Mouse (Mus musculus): ENCODE measurements at regions not wholly inside any gene's neighbourhood (a gene's known extent, or its start where the extent isn't known, plus 50 kb on each side); places are given as distances from the start of the nearest gene placed in this dataset.

- TF ChIP-seq MAX (IDR thresholded peaks at IDR 0.05; ENCODE audit: low read length) = no peak
- TF ChIP-seq CTCF (conservative IDR thresholded peaks at IDR 0.05 in 1 of 2, IDR thresholded peaks at IDR 0.05 in 1 of 2; ENCODE audit: low read depth in 2 of 2, low read length in 2 of 2) = no peak
- no peak for TF ChIP-seq TBP (conservative IDR thresholded peaks at IDR 0.05; ENCODE audit: low read depth, low read length)
- no peak for TF ChIP-seq GABPA (IDR thresholded peaks at IDR 0.05; ENCODE audit: insufficient replicate concordance, low read depth, low read length)
Measured at GRCm38 (mm10) chr9:68366973-68367372, 286.6 kb upstream of the Rora start.
